Mouse (Mus musculus): Measurements from ENCODE around the gene Npc1l1. TPM values are rescaled to one million over a fixed set of nuclear protein-coding genes. Genes with fewer than 3 reads are reported as not detected.
"Not testable (repeated sequence)": the region's sequence is repeated elsewhere in the genome, so short reads cannot be mapped to it uniquely, and the experiment has no call there.

The Npc1l1 gene
- under 1 TPM in 1 of 2 experiments, not detected in 1; 0.07 TPM for total RNA-seq (2021)

- DNase-seq, result no peak
Observed at GRCm38 (mm10) chr11:6230012-6230411, at the start of gene Npc1l1. Gene Npc1l1 (minus strand): TSS chr11:6230143.

- DNase-seq, result peak; percentile 4
Observed at GRCm38 (mm10) chr11:6276466-6276865, 46.5 kb upstream of the Npc1l1 start.

- no peak for DNase-seq
Observed at GRCm38 (mm10) chr11:6275094-6275484, 45.1 kb upstream of the Npc1l1 start.

GRCm38 (mm10) chr11:6274387-6275093 lies 44.6 kb upstream of the Npc1l1 start, which contains the start of gene Tmed4:
Gene Tmed4 (minus strand): TSS chr11:6274870.
- peak; percentile 99 for DNase-seq

GRCm38 (mm10) chr11:6273607-6274006 lies 43.7 kb upstream of the Npc1l1 start:
- no peak for DNase-seq

GRCm38 (mm10) chr11:6267320-6268254 lies 37.6 kb upstream of the Npc1l1 start, which contains the start of gene Ddx56:
Gene Ddx56 (minus strand): TSS chr11:6267772.
- DNase-seq, result peak; percentile 92

- no peak for DNase-seq
Observed at GRCm38 (mm10) chr11:6266621-6267020, 36.7 kb upstream of the Npc1l1 start.

GRCm38 (mm10) chr11:6261434-6262082 lies 31.6 kb upstream of the Npc1l1 start:
- peak; percentile 81 for DNase-seq

GRCm38 (mm10) chr11:6259413-6259812 lies 29.5 kb upstream of the Npc1l1 start:
- no peak for DNase-seq

GRCm38 (mm10) chr11:6256490-6257072 lies 26.6 kb upstream of the Npc1l1 start:
- DNase-seq, result no peak

GRCm38 (mm10) chr11:6254602-6255001 lies 24.7 kb upstream of the Npc1l1 start:
- DNase-seq, result not testable (repeated sequence)

GRCm38 (mm10) chr11:6252824-6253223 lies 22.9 kb upstream of the Npc1l1 start:
- no peak for DNase-seq

GRCm38 (mm10) chr11:6252248-6252647 lies 22.3 kb upstream of the Npc1l1 start:
- no peak for DNase-seq

- no peak for DNase-seq
Observed at GRCm38 (mm10) chr11:6244707-6245106, 14.8 kb upstream of the Npc1l1 start.

- no peak for DNase-seq
Observed at GRCm38 (mm10) chr11:6233025-6233424, 3.1 kb upstream of the Npc1l1 start.

- DNase-seq, result no peak
Observed at GRCm38 (mm10) chr11:6224541-6225229, 5.3 kb downstream of the Npc1l1 start.

GRCm38 (mm10) chr11:6222187-6222586 lies 7.8 kb downstream of the Npc1l1 start:
- DNase-seq, result no peak

GRCm38 (mm10) chr11:6219967-6220366 lies 10.0 kb downstream of the Npc1l1 start:
- no peak for DNase-seq

GRCm38 (mm10) chr11:6218189-6218896 lies 11.6 kb downstream of the Npc1l1 start:
- no peak for DNase-seq

- no peak for DNase-seq
Observed at GRCm38 (mm10) chr11:6216834-6217233, 13.1 kb downstream of the Npc1l1 start.

GRCm38 (mm10) chr11:6208158-6208557 lies 21.8 kb downstream of the Npc1l1 start:
- DNase-seq, result no peak
